Mouse (Mus musculus): Measurements from ENCODE around the gene Slc45a2.

DNA sequence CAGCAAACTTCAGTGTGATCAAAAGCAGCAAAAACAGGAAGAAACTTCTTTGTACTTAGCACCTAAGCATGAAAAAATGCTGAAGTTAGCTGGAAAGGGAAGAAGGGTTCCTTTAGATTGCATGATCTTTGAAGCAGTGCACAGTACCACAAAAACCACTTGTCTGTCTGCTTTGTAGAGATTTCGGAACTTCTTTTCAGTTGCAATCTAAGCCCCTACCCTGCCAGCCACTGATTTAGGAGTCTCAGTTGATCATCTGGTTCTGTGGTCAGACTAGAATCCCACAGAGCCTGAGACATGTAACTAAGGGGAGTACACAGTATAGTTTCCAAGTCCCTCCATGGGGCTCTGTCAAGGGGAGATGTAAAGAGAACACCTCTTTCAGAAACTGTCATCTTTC lies 47.1 kb upstream of the Slc45a2 start:
- TF ChIP-seq POLR2A (IDR thresholded peaks at IDR 0.05; ENCODE audit: extremely low read depth, insufficient read depth, low read length) (no peak), CTCF (IDR thresholded peaks at IDR 0.05; ENCODE audit: low read depth, low read length) (no peak)
